Mouse (Mus musculus): ENCODE measurements around the gene Nemp1. TPM values are rescaled to one million over a fixed set of nuclear protein-coding genes. Genes with fewer than 3 reads are reported as not detected.

The Nemp1 gene
- total RNA-seq, 2 experiments from 2014 or later: 4.2 to 4.7 TPM

GRCm38 (mm10) chr10:127739661-127740161, 73.0 kb downstream of the Nemp1 start:
- DNase-seq: no peak
- intact Hi-C loops (cut with DNase I): loop anchor here (5.0 kb wide), 3 partner anchors 62 to 268 kb away; partner anchors contain the start of gene Hsd17b6

- peak; percentile 65 to 66 for DNase-seq
- intact Hi-C loops (cut with DNase I): no loop called here
These were observed 78.0 kb downstream of the Nemp1 start for GRCm38 (mm10) chr10:127744661-127745060.

- DNase-seq: no peak
- intact Hi-C loops (cut with DNase I): no loop called here
These were observed 79.2 kb downstream of the Nemp1 start for GRCm38 (mm10) chr10:127745886-127746285.

GRCm38 (mm10) chr10:127747254-127747653, 80.6 kb downstream of the Nemp1 start:
- no peak for DNase-seq
- intact Hi-C loops (cut with DNase I): no loop called here

DNA sequence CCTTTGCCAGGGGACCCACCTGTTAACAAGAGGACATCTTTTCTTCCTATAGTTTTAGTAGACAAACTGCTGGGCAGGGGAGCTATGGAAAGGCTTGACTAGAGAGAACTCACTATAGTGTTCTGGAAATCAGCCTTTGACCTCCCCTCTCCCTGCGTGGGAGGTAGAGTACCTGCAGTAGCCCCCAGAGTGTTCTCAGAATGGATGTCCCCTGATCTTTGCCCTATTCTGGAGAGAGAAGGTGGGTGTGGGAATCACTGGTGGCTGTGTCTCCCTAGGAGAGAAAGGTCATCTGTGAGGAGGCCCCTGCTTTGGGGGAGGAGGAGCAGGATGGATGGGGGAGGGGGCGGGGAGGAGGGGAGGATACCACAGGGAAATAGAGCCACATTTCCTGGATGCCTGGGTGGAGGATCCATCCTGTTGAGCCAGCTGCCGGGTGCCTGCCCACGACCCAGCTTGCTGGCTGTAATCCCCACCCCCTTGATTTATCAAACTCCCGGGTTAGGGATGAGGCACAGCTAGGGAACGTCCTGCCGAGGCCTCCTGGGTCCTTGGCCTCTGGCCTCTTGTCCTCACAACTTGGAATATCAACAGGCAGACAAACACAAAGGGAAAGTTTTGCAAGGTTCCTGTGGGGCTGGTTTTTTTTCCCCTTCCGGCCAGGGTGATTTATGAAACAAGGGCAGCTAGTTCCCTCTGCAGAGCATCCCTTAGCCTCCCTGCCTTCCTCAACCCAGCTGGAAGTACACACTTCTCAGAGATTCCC, 82.3 kb downstream of the Nemp1 start:
- DNase-seq: peak; percentile 43 to 52

GRCm38 (mm10) chr10:127750136-127750777, 83.6 kb downstream of the Nemp1 start:
- intact Hi-C loops (cut with DNase I): no loop called here
- DNase-seq: no peak

More for the DNA sequence above, 82.3 kb downstream of the Nemp1 start:
- intact Hi-C loops (cut with DNase I): no loop called here

Other genes with a start within 250 kb of the Nemp1 start
- 1 to 10 TPM in 1 of 2 experiments, under 1 TPM in 1; 0.88 to 2.1 TPM for gene Stac3, start 165.2 kb upstream of the Nemp1 start, total RNA-seq (2021)
- gene Ndufa4l2, start 151.9 kb upstream of the Nemp1 start, total RNA-seq (2021): 10 to 100 TPM; 38.3 TPM
- gene Shmt2, start 144.5 kb upstream of the Nemp1 start, total RNA-seq (2021): 10 to 100 TPM; 38.3 to 39.2 TPM
- 1 to 10 TPM; 1.1 TPM for gene Nxph4, start 132.3 kb upstream of the Nemp1 start, total RNA-seq (2021)
- 100 to 1,000 TPM in 1 of 2 experiments, 10 to 100 TPM in 1; 85.0 to 105 TPM for gene Lrp1, start 45.8 kb upstream of the Nemp1 start, total RNA-seq (2021)
- gene Stat6, start 23.9 kb upstream of the Nemp1 start, total RNA-seq (2021): 10 to 100 TPM; 46.9 to 49.9 TPM
- 1 to 10 TPM; 8.0 TPM for gene Nab2, start 1.7 kb downstream of the Nemp1 start, total RNA-seq (2021)
- gene Myo1a, start 38.3 kb downstream of the Nemp1 start, total RNA-seq (2021): under 1 TPM in 1 of 2 experiments, not detected in 1; 0.15 TPM
- not detected for gene Tac2, start 57.6 kb downstream of the Nemp1 start, total RNA-seq (2021)
- 1 to 10 TPM; 7.5 to 8.3 TPM for gene Zbtb39, start 72.6 kb downstream of the Nemp1 start, total RNA-seq (2021)
- gene Gpr182, start 84.8 kb downstream of the Nemp1 start, total RNA-seq (2021): 1 to 10 TPM; 3.4 to 4.6 TPM
- gene Rdh1, start 92.8 kb downstream of the Nemp1 start, total RNA-seq (2021): under 1 TPM in 1 of 2 experiments, not detected in 1; 0.05 TPM
- gene Rdh16f1, start 92.9 kb downstream of the Nemp1 start, total RNA-seq (2021): under 1 TPM; 0.15 to 0.22 TPM
- not detected for gene Rdh9, start 109.5 kb downstream of the Nemp1 start, total RNA-seq (2021)
- not detected for gene Rdh16, start 134.3 kb downstream of the Nemp1 start, total RNA-seq (2021)
- not detected for gene Rdh19, start 183.0 kb downstream of the Nemp1 start, total RNA-seq (2021)
- not detected for gene Rdh16f2, start 199.6 kb downstream of the Nemp1 start, total RNA-seq (2021)
- not detected for gene Rdh7, start 221.9 kb downstream of the Nemp1 start, total RNA-seq (2021)
- under 1 TPM in 1 of 2 experiments, not detected in 1; 0.07 TPM for gene Sdr9c7, start 231.6 kb downstream of the Nemp1 start, total RNA-seq (2021)

Data from heart, postnatal 14 days (tissue).